Mouse (Mus musculus) embryonic facial prominence, embryonic 11.5 days (tissue): ENCODE measurements at regions not wholly inside any gene's neighbourhood (a gene's known extent, or its start where the extent isn't known, plus 50 kb on each side); places are given as distances from the start of the nearest gene placed in this dataset.

Source experiments
- ATAC-seq: fragments of 200-750 bp; cut with Nextera tagmentation; replicated peaks from 2 replicates; pipeline ENCODE4 v1.8.0; 2017; ENCODE audit warnings: low read depth; ENCODE audit not compliant: insufficient number of reproducible peaks, low FRiP score, low TSS enrichment
- DNase-seq: peaks from one replicate; pipeline ENCODE4 v3.0.0-alpha.2; 2015; ENCODE audit warnings: low spot score
- H3K27ac ChIP-seq: fragments of 300-500 bp; sonication (generic); replicated peaks from 2 replicates; pipeline ENCODE4 v1.5.1; 2014; ENCODE audit warnings: mild to moderate bottlenecking, low read depth, low read length, control low read depth
- H3K27me3 ChIP-seq: fragments of 300-500 bp; sonication (generic); 2 replicates; pipeline ENCODE4 v1.6.1; 2014; ENCODE audit warnings: mild to moderate bottlenecking, low read length, moderate library complexity, mixed read lengths; ENCODE audit not compliant: control insufficient read depth, insufficient read depth
- H3K36me3 ChIP-seq: fragments of 300-500 bp; sonication (generic); replicated peaks from 2 replicates; pipeline ENCODE4 v1.6.1; 2014; ENCODE audit warnings: low read depth, mild to moderate bottlenecking, low read length, moderate library complexity, mixed read lengths; ENCODE audit not compliant: control insufficient read depth, insufficient read depth
- H3K4me1 ChIP-seq: fragments of 300-500 bp; sonication (generic); 2 replicates; pipeline ENCODE4 v1.6.1; 2014; ENCODE audit warnings: low read length, mixed read lengths; ENCODE audit not compliant: control insufficient read depth, insufficient read depth
- H3K4me2 ChIP-seq: fragments of 300-500 bp; sonication (generic); 2 replicates; pipeline ENCODE4 v1.6.1; 2014; ENCODE audit warnings: low read depth, mild to moderate bottlenecking, control low read depth, low read length, moderate library complexity
- H3K4me3 ChIP-seq: fragments of 300-500 bp; sonication (generic); 2 replicates; pipeline ENCODE4 v1.5.1; 2014; ENCODE audit warnings: low read depth, low read length, control low read depth
- H3K9ac ChIP-seq: fragments of 300-500 bp; sonication (generic); replicated peaks from 2 replicates; pipeline ENCODE4 v1.6.1; 2014; ENCODE audit warnings: mild to moderate bottlenecking, control low read depth, low read length
- H3K9me3 ChIP-seq: fragments of 300-500 bp; sonication (generic); replicated peaks from 2 replicates; pipeline ENCODE4 v1.6.1; 2016; ENCODE audit warnings: mild to moderate bottlenecking, low read length, inconsistent platforms, mixed read lengths; ENCODE audit not compliant: control insufficient read depth
- WGBS: fragments of 180-500 bp; shearing (Covaris S2); extraction: QIAGEN DNeasy Blood & Tissue Kit; methylation state at CpG from one replicate; pipeline ENCODE4 v1.1.7; 2014; 5-methylcytosine and 5-hydroxymethylcytosine counted together

DNA sequence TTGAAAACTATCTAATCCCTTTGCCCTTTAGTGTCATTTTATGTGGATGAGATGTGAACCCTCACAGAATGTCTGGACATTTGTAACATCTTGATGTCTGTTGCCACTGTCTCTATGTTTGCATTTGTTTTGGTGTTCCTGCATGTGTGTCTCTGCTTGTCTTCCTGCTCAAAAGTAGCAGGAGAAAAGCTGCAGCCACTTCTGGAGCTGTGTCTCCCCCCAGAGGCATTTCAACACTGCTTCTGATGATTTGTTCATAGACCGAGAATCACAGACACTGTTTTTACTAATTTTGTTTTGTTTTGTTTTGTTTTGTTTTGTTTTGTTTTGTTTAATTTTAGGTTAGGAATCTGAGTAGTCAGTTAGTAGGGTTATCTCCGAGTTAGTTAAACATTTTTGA is 883.8 kb downstream of the Gbe1 start:
- no peak overlapping the region for H3K4me2 ChIP-seq
- no peak for ATAC-seq
- H3K27me3 ChIP-seq: no peaks in the 10 kb centered on the region
- H3K9ac ChIP-seq: no peak overlapping the region
- H3K27ac ChIP-seq: no peak overlapping the region
- H3K36me3 ChIP-seq: no peaks in the 10 kb centered on the region
- 66% methylated on average over 2 of the region's 2 CpGs for WGBS
- H3K4me1 ChIP-seq: no peaks in the 10 kb centered on the region
- peak; percentile 17 for DNase-seq
- no peaks in the 10 kb centered on the region for H3K9me3 ChIP-seq
- no peak overlapping the region for H3K4me3 ChIP-seq

DNA sequence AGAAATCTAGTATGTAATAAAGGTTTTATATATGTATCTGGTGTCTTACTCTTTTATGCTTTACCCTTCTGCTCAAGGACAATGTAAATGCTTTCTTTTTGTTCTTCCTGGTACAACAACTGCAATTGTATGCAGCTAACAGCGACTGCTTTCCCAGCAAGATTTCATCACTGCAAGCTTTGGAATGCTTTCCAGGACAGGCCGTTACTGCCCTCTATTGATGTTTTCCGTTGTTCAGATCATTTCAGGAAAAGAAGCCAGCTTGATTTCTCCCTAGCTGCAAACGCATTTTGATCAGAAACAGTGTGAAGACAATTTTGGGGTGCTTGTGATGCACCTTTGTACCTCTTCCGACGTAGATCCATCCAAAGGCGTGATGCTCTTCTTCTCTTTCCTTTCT is 895.1 kb downstream of the Gbe1 start:
- Histone ChIP-seq H3K36me3 (no peaks in the 10 kb centered on the region), H3K9me3 (no peaks in the 10 kb centered on the region), H3K27ac (no peak overlapping the region), H3K4me1 (no peaks in the 10 kb centered on the region), H3K9ac (no peak overlapping the region), H3K27me3 (no peaks in the 10 kb centered on the region), H3K4me2 (no peak overlapping the region), H3K4me3 (no peak overlapping the region)
- peak; percentile 35 for DNase-seq
- no peak for ATAC-seq
- 49% methylated on average over 7 of the region's 7 CpGs for WGBS

DNA sequence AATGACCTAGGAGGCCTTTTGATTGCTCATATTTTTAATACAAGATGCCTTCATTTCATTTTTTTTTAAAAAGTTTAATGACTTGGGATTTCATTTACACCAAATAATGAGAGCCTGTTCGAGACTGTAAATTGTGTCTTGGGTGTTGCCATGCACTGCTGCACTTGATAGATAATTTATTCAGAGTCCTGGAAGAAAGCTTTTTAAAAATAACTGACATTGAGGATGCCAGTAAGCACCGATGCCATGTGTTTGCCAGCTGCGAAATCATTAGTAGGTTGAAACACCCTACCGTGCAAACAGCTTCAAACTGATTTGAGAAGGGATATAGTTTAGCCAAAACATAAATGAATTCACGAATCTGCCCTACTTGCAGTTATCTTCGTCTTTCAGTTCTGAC is 910.7 kb downstream of the Gbe1 start:
- no peak for DNase-seq
- no peak for ATAC-seq
- Histone ChIP-seq H3K9ac (no peak overlapping the region), H3K4me1 (no peaks in the 10 kb centered on the region), H3K4me2 (no peak overlapping the region), H3K4me3 (no peak overlapping the region), H3K27ac (no peak overlapping the region), H3K9me3 (no peaks in the 10 kb centered on the region), H3K27me3 (no peaks in the 10 kb centered on the region), H3K36me3 (no peaks in the 10 kb centered on the region)
- WGBS: 59% methylated on average over 6 of the region's 6 CpGs

DNA sequence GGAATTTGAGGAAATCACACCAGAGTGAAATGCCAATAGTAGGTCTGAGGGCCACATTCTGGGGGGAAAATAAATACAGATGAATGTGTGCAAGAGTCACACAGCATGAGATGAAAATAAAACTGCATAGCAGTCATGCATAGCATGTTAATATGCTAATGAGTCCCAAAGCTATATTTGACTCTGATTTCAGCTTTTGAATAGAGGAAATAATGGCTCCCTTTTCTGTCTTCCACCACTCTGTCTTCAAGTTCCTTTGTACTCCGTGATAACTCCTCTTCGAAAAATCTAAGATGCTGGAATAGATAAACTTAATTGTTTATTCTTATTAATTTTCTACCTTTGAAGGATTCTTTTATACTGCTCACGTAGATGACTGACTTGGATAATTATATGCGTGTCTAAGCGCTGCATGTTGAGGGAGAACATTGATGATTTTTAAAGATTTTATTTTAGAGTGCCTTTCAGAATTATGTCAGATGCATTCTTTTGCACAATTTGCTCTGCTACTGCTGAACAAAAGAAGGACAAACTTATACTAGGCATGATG is 916.4 kb downstream of the Gbe1 start:
- Histone ChIP-seq H3K9me3 (no peaks in the 10 kb centered on the region), H3K27ac (no peak overlapping the region), H3K36me3 (no peaks in the 10 kb centered on the region), H3K4me3 (no peak overlapping the region), H3K27me3 (no peaks in the 10 kb centered on the region), H3K9ac (no peak overlapping the region), H3K4me1 (no peaks in the 10 kb centered on the region), H3K4me2 (no peak overlapping the region)
- no peak for ATAC-seq
- WGBS: 96% methylated on average over 5 of the region's 5 CpGs
- DNase-seq: no peak

- no peaks in the 10 kb centered on the region for H3K36me3 ChIP-seq
Measured at GRCm38 (mm10) chr16:71243065-71243464, 929.3 kb downstream of the Gbe1 start.

DNA sequence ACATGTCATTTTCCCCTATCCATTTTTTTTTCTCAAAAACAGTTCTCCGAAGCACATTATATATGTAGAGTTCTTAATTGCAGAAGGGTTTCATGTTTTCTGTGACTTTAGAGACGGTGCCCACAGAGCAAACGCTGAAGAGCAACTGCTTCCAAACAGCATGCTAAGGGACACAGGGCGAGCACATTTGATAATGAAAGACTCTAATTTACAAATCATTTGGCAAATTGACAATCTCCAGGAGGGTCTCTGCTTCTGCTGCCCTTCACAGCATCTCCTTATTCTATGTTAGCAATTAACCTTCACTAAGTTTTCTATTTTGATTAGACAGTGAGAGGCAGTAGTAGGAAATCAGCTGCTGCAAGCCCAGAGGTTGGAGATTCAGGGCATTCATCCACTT is 929.7 kb downstream of the Gbe1 start:
- ATAC-seq: no peak
- Histone ChIP-seq H3K9me3 (no peaks in the 10 kb centered on the region), H3K9ac (no peak overlapping the region), H3K27ac (no peak overlapping the region), H3K4me1 (no peaks in the 10 kb centered on the region), H3K4me3 (no peak overlapping the region), H3K4me2 (no peak overlapping the region), H3K27me3 (no peaks in the 10 kb centered on the region), H3K36me3 (no peaks in the 10 kb centered on the region)
- WGBS: 76% methylated on average over 4 of the region's 4 CpGs
- DNase-seq: no peak

More at GRCm38 (mm10) chr16:71243065-71243464, 929.3 kb downstream of the Gbe1 start:
- no peak overlapping the region for H3K4me2 ChIP-seq
- no peaks in the 10 kb centered on the region for H3K9me3 ChIP-seq
- no peak overlapping the region for H3K4me3 ChIP-seq
- DNase-seq (no peak), ATAC-seq (no peak)
- no peak overlapping the region for H3K9ac ChIP-seq
- no peaks in the 10 kb centered on the region for H3K4me1 ChIP-seq
- no peak overlapping the region for H3K27ac ChIP-seq
- no peaks in the 10 kb centered on the region for H3K27me3 ChIP-seq

- no peaks in the 10 kb centered on the region for H3K36me3 ChIP-seq
- H3K27me3 ChIP-seq: no peaks in the 10 kb centered on the region
- 35% methylated on average over 9 of the region's 9 CpGs for WGBS
- no peaks in the 10 kb centered on the region for H3K9me3 ChIP-seq
- no peaks in the 10 kb centered on the region for H3K4me1 ChIP-seq
- H3K4me2 ChIP-seq: no peak overlapping the region
- no peak overlapping the region for H3K27ac ChIP-seq
- no peak overlapping the region for H3K9ac ChIP-seq
- peak; percentile 88 for DNase-seq
- ATAC-seq: no peak
- H3K4me3 ChIP-seq: no peak overlapping the region
Measured at GRCm38 (mm10) chr16:71247516-71248139, 933.9 kb downstream of the Gbe1 start.

DNA sequence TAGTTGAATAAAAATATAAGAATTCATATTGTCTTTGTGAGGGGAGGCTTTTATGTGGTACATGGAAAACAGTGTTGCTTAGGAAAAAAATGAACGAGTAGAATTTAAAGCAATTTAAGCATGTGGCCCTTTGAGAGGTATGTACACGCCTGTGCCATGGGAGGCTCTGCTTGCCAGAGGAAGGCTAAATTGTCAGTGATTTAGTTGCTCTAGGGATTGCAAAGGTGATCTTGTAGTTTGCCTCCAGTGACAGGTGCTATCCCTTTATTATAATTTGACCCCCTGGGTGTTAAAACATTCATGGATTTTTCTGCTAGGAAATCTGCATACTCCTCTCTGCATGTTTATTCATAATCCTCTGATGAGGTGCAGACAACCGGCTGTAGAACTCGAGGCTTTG is 942.0 kb downstream of the Gbe1 start:
- no peak for DNase-seq
- Histone ChIP-seq H3K4me2 (no peak overlapping the region), H3K4me1 (no peaks in the 10 kb centered on the region), H3K9me3 (no peaks in the 10 kb centered on the region), H3K4me3 (no peak overlapping the region), H3K27ac (no peak overlapping the region), H3K9ac (no peak overlapping the region), H3K36me3 (no peaks in the 10 kb centered on the region), H3K27me3 (no peaks in the 10 kb centered on the region)
- ATAC-seq: no peak
- 70% methylated on average over 4 of the region's 4 CpGs for WGBS
